Mouse (Mus musculus): Measurements from ENCODE around the gene Aebp2. TPM values are rescaled to one million over a fixed set of nuclear protein-coding genes. Genes with fewer than 3 reads are reported as not detected.

The Aebp2 gene
- total RNA-seq, 1 experiment from 2014 or later: 58.4 TPM

GRCm38 (mm10) chr6:140677041-140677440, 54.6 kb downstream of the Aebp2 start:
- ATAC-seq (ENCODE audit: extremely low read depth, insufficient number of reproducible peaks, low FRiP score, poor library complexity, severe bottlenecking): no peak

- no peak for ATAC-seq (ENCODE audit: extremely low read depth, insufficient number of reproducible peaks, low FRiP score, poor library complexity, severe bottlenecking)
These were observed 55.5 kb downstream of the Aebp2 start for GRCm38 (mm10) chr6:140677960-140678359.

GRCm38 (mm10) chr6:140678658-140679271, 56.3 kb downstream of the Aebp2 start:
- ATAC-seq (ENCODE audit: extremely low read depth, insufficient number of reproducible peaks, low FRiP score, poor library complexity, severe bottlenecking): peak; percentile 57; the same call in 1 of the 2 replicates

GRCm38 (mm10) chr6:140680713-140681112, 58.2 kb downstream of the Aebp2 start:
- ATAC-seq (ENCODE audit: extremely low read depth, insufficient number of reproducible peaks, low FRiP score, poor library complexity, severe bottlenecking): no peak

GRCm38 (mm10) chr6:140682829-140683228, 60.4 kb downstream of the Aebp2 start:
- no peak for ATAC-seq (ENCODE audit: extremely low read depth, insufficient number of reproducible peaks, low FRiP score, poor library complexity, severe bottlenecking)

GRCm38 (mm10) chr6:140684403-140684802, 61.9 kb downstream of the Aebp2 start:
- 0 out of 2 replicates have a peak, but pooled peaks have one; percentile 9 for ATAC-seq (ENCODE audit: extremely low read depth, insufficient number of reproducible peaks, low FRiP score, poor library complexity, severe bottlenecking)

GRCm38 (mm10) chr6:140689617-140690404, 67.3 kb downstream of the Aebp2 start:
- ATAC-seq (ENCODE audit: extremely low read depth, insufficient number of reproducible peaks, low FRiP score, poor library complexity, severe bottlenecking): no peak

GRCm38 (mm10) chr6:140692160-140692559, 69.7 kb downstream of the Aebp2 start:
- ATAC-seq (ENCODE audit: extremely low read depth, insufficient number of reproducible peaks, low FRiP score, poor library complexity, severe bottlenecking): no peak

GRCm38 (mm10) chr6:140696192-140696879, 73.9 kb downstream of the Aebp2 start:
- ATAC-seq (ENCODE audit: extremely low read depth, insufficient number of reproducible peaks, low FRiP score, poor library complexity, severe bottlenecking): no peak

- ATAC-seq (ENCODE audit: extremely low read depth, insufficient number of reproducible peaks, low FRiP score, poor library complexity, severe bottlenecking): no peak
These were observed 75.5 kb downstream of the Aebp2 start for GRCm38 (mm10) chr6:140697994-140698393.

- no peak for ATAC-seq (ENCODE audit: extremely low read depth, insufficient number of reproducible peaks, low FRiP score, poor library complexity, severe bottlenecking)
These were observed 76.1 kb downstream of the Aebp2 start for GRCm38 (mm10) chr6:140698596-140698995.

GRCm38 (mm10) chr6:140701259-140701658, 78.8 kb downstream of the Aebp2 start:
- ATAC-seq (ENCODE audit: extremely low read depth, insufficient number of reproducible peaks, low FRiP score, poor library complexity, severe bottlenecking): no peak

- no peak for ATAC-seq (ENCODE audit: extremely low read depth, insufficient number of reproducible peaks, low FRiP score, poor library complexity, severe bottlenecking)
These were observed 82.7 kb downstream of the Aebp2 start for GRCm38 (mm10) chr6:140705132-140705531.

GRCm38 (mm10) chr6:140706056-140706455, 83.6 kb downstream of the Aebp2 start:
- ATAC-seq (ENCODE audit: extremely low read depth, insufficient number of reproducible peaks, low FRiP score, poor library complexity, severe bottlenecking): no peak

GRCm38 (mm10) chr6:140708059-140708458, 85.6 kb downstream of the Aebp2 start:
- peak; percentile 45; the same call in 1 of the 2 replicates for ATAC-seq (ENCODE audit: extremely low read depth, insufficient number of reproducible peaks, low FRiP score, poor library complexity, severe bottlenecking)

GRCm38 (mm10) chr6:140709415-140710107, 87.1 kb downstream of the Aebp2 start:
- no peak for ATAC-seq (ENCODE audit: extremely low read depth, insufficient number of reproducible peaks, low FRiP score, poor library complexity, severe bottlenecking)

GRCm38 (mm10) chr6:140712754-140713153, 90.3 kb downstream of the Aebp2 start:
- peak; percentile 44; the same call in 1 of the 2 replicates for ATAC-seq (ENCODE audit: extremely low read depth, insufficient number of reproducible peaks, low FRiP score, poor library complexity, severe bottlenecking)

GRCm38 (mm10) chr6:140714905-140715365, 92.5 kb downstream of the Aebp2 start:
- ATAC-seq (ENCODE audit: extremely low read depth, insufficient number of reproducible peaks, low FRiP score, poor library complexity, severe bottlenecking): peak; percentile 61; the same call in 1 of the 2 replicates

GRCm38 (mm10) chr6:140722058-140722457, 99.6 kb downstream of the Aebp2 start:
- peak; percentile 19; the same call in 1 of the 2 replicates for ATAC-seq (ENCODE audit: extremely low read depth, insufficient number of reproducible peaks, low FRiP score, poor library complexity, severe bottlenecking)

Measured in neutrophil, adult 5-6 weeks (primary cell).